Mouse (Mus musculus): Measurements from ENCODE around the gene Kdm2b.
A peak's percentile ranks its signal among the peaks of the same experiment; 100 is the strongest.

Gene Kdm2b

DNA sequence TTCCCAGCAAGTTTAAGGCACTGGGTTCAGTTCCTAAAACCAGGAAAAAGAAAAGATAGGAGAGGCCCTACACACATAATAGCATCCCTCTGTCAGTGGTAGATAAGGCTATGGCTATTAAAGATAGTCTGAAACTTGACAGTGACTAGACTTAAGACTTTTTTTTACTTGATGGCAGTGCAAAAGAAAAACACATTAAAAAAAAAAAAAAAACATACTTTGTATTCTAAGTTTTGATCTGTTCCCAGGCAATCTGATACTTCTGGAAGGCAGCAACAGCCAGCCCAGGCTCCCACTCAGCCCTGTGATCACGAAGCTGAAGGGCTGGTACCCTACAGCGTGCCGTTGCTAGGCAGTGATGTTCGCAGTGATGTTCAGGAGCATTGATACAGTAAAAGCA is 18.2 kb downstream of the Kdm2b start:
- no peak for DNase-seq

- DNase-seq, result no peak
Observed at GRCm38 (mm10) chr5:122970056-122970455, 19.6 kb downstream of the Kdm2b start.

- DNase-seq, result peak; percentile 93
Observed at GRCm38 (mm10) chr5:122968322-122968721, 21.3 kb downstream of the Kdm2b start.

DNA sequence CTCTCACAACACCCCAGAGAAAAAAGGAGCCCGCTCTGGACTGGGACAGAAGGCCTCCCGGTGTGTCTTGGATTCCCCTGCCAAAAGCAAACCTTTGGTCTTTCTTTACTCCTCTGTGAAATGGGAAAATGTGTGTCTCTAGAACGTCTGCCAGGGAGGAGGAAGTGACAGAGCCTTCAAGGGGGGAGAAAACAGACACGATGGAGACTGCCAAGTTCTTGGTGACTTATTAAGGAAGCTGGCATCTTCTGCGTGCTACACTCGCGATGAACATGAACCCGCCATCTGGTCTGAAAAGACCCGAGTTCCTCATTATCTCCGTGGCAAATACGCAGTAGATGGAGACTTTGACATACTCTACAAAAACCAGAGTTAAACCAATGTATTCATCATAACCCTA is 24.2 kb downstream of the Kdm2b start:
- DNase-seq, result no peak

- no peak for DNase-seq
Observed at GRCm38 (mm10) chr5:122964853-122965252, 24.8 kb downstream of the Kdm2b start.

DNA sequence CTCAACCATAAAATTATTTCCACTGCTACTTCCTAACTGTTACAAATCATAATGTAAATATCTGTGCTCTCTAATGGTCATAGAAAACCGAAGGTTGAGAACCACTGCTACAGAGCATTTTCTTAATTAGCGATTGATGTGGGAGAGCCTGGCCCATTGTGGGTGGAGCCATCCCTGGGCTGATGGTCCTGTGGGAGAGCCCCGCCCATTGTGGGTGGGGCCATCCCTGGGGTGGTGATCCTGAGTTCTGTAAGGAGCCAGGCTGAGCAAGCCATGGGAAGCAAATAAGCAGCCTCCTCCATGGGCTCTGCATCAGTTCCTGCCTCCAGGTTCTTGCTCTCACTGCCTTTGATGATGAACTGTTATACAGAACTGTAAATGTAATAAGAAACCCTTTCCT is 27.7 kb downstream of the Kdm2b start:
- DNase-seq, result no peak

DNA sequence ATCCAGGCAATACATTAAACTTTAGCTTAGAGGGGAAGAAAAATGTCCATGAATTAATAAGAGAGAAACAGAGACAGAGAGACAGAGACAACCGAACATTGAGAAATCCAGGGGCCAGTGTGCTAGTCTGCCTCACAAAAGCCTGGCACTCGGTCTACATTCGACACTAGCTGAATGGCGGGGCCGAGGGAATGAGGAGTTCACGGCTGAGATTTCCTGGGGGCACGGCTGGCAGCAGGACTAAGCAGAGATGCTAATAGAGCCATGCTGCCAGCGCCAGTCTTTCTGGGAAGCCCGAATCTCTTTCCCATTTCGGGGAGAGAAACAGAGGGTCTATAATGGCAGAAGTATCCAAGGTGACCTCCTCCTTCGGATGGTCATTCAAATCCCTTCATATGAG is 30.2 kb downstream of the Kdm2b start:
- DNase-seq, result no peak

- no peak for DNase-seq
Observed at GRCm38 (mm10) chr5:122956059-122956458, 33.6 kb downstream of the Kdm2b start.

GRCm38 (mm10) chr5:122951913-122952641 is 37.5 kb downstream of the Kdm2b start:
- peak; percentile 77 for DNase-seq

- DNase-seq, result peak; percentile 63
Observed at GRCm38 (mm10) chr5:122951056-122951912, 38.3 kb downstream of the Kdm2b start.

DNA sequence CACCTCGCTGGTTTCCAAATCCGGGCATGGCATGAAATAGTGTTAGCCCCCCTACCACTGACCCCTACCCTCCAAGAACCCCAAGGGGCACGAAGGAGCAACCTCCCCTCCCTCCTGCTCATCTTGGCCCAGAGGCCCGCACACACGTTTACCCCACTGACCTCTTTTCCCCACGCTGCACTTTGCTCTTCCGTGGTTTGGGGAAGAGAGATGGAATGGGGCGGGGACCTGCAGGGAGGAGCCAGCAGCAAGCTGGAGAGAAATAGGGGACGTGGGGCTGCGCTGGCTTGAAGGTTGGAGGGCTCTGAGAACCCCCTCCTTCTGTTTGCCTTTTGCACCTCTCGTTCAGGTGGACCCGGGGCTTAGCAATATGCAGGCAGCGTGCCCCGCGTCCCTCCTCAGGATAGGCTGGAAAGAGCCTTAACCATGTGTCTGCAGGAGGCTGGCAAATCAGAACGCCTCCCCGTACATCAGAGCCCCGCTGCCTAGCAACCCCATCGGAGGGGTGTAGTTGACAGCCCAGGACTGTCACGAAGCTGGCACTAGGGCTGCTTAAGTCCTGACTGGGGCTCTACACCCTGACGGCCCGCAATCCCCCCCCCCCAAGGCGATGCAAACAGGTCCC is 39.2 kb downstream of the Kdm2b start:
- DNase-seq, result peak; percentile 54

DNA sequence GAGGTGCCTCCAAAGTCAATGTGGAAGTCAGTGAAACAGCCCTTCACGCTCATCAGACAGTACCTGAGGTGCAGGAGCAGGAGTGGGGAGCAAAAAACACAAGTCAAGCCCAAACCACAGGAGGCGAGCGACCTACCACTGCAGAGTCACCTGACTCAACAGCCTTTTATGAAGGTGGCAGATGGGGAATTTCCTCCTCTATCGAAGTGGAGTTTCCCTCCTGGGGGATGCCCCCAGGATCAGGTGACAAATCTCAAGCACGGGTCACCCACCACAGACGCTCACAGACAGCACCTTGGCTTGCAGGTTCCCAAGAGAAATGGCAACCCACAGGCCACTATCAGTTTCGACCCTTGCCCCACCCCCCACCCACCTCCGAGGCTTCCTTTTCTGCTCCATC is 40.5 kb downstream of the Kdm2b start:
- DNase-seq, result peak; percentile 39

- DNase-seq, result no peak
Observed at GRCm38 (mm10) chr5:122947534-122947933, 42.1 kb downstream of the Kdm2b start.

- DNase-seq, result no peak
Observed at GRCm38 (mm10) chr5:122938676-122939075, 50.9 kb downstream of the Kdm2b start.

- no peak for DNase-seq
Observed at GRCm38 (mm10) chr5:122937958-122938540, 51.6 kb downstream of the Kdm2b start.

DNA sequence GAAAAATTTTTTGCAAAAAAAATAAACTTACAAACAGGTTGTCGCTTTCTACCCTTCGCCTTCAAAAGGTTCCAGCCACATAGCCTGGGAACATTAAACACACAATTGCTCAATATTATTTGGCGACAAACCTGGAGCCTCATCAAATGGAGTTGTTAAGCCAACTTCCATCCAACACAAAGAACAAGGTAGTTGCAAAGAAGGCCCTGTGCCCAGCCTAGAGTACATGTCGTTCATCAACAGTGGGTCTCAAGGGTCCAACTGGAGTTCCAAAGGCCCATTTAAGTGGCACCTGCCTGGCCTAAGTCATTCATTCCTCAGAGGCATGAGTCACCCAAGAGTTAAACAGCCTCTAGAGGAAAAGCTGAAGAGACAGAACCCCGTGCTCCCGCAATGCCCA is 52.6 kb downstream of the Kdm2b start:
- no peak for DNase-seq

GRCm38 (mm10) chr5:122935810-122936209 is 53.8 kb downstream of the Kdm2b start:
- no peak for DNase-seq

DNA sequence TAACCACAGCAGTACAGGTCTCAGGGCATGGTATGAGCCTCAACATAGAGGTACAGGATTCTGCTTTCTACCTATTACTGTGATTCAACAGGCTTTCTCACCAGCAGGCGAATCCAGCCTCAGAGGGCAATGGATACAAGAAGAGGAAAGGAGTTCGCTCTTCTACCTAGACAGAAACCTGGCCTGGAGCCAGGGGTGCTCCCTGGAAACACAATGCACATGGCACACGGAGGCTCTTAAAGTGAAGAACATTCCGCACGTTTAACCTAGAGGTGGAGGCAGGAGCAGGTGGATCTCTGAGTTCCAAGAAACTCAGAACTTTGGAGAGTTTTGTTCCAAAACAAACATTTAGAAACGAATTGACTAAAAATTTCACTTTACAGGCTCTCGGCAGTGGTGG is 58.6 kb downstream of the Kdm2b start:
- no peak for DNase-seq

- no peak for DNase-seq
Observed at GRCm38 (mm10) chr5:122928293-122928692, 61.3 kb downstream of the Kdm2b start.

- no peak for DNase-seq
Observed at GRCm38 (mm10) chr5:122927703-122928102, 61.9 kb downstream of the Kdm2b start.

DNA sequence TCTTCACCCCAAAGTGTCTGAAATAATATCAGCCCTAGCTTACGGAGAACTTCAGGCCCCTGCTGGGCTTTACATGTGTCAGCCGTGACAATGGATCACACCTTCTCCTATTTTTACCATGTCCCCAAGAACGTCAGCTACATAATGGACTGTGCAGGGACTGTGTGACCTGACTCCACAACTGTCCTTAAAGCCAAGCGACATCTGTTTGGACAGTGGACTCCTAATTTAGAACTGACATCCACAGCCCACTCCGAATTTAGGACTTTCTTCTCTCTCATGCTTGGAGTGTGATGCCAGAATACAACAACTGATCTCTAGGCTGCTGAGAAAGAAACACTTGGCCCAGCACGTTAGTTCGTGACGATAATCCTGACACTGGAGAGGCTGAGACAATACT is 62.5 kb downstream of the Kdm2b start:
- DNase-seq, result no peak

GRCm38 (mm10) chr5:122926341-122926740 is 63.3 kb downstream of the Kdm2b start:
- DNase-seq, result peak; percentile 67

DNA sequence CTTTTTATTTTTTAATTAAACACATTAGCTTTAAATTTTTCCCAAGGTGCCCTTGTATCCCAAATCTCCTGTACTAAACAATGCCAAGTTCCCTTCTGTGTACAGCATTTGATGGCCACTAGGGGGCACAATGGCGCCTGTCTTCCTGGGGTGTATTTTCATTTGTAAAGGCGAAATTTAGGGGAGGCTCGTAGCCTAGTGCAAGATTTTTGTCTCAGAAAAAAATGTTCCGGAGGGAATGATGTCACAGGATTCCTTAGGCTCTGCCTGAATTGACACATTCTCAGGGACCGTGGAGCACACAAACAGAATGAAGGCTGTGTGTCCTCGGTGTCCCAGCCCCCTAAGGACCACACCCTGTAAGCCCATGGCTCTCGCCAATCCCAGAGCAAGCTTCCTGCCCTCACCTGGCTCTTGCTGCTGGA is 64.1 kb downstream of the Kdm2b start:
- peak; percentile 85 for DNase-seq
